Mouse (Mus musculus): Measurements from ENCODE around the gene Micu1.
A peak's percentile ranks its signal among the peaks of the same experiment; 100 is the strongest.

Micu1 gene

GRCm38 (mm10) chr10:59774141-59774534, 71.9 kb downstream of the Micu1 start:
- DNase-seq (ENCODE audit: low read depth, low spot score) = no peak

GRCm38 (mm10) chr10:59777246-59777645, 75.0 kb downstream of the Micu1 start:
- DNase-seq (ENCODE audit: low read depth, low spot score) = no peak

GRCm38 (mm10) chr10:59778137-59778710, 75.9 kb downstream of the Micu1 start:
- DNase-seq (ENCODE audit: low read depth, low spot score) = no peak

- DNase-seq (ENCODE audit: low read depth, low spot score) = no peak
Measured at GRCm38 (mm10) chr10:59780698-59781097, 78.4 kb downstream of the Micu1 start.

- DNase-seq (ENCODE audit: low read depth, low spot score) = no peak
Measured at GRCm38 (mm10) chr10:59781205-59781931, 79.1 kb downstream of the Micu1 start.

- DNase-seq (ENCODE audit: low read depth, low spot score) = no peak
Measured at GRCm38 (mm10) chr10:59784731-59785685, 82.7 kb downstream of the Micu1 start.

- no peak for DNase-seq (ENCODE audit: low read depth, low spot score)
Measured at GRCm38 (mm10) chr10:59786289-59786688, 84.0 kb downstream of the Micu1 start.

GRCm38 (mm10) chr10:59787140-59787800, 85.0 kb downstream of the Micu1 start:
- DNase-seq (ENCODE audit: low read depth, low spot score) = no peak

- DNase-seq (ENCODE audit: low read depth, low spot score) = no peak
Measured at GRCm38 (mm10) chr10:59787870-59788269, 85.6 kb downstream of the Micu1 start.

- no peak for DNase-seq (ENCODE audit: low read depth, low spot score)
Measured at GRCm38 (mm10) chr10:59790291-59790929, 88.1 kb downstream of the Micu1 start.

GRCm38 (mm10) chr10:59791896-59792295, 89.6 kb downstream of the Micu1 start:
- no peak for DNase-seq (ENCODE audit: low read depth, low spot score)

- DNase-seq (ENCODE audit: low read depth, low spot score) = no peak
Measured at GRCm38 (mm10) chr10:59792575-59793176, 90.4 kb downstream of the Micu1 start.

GRCm38 (mm10) chr10:59793454-59793853, 91.2 kb downstream of the Micu1 start:
- DNase-seq (ENCODE audit: low read depth, low spot score) = no peak

- no peak for DNase-seq (ENCODE audit: low read depth, low spot score)
Measured at GRCm38 (mm10) chr10:59795085-59795484, 92.8 kb downstream of the Micu1 start.

GRCm38 (mm10) chr10:59795902-59796301, 93.6 kb downstream of the Micu1 start:
- DNase-seq (ENCODE audit: low read depth, low spot score) = no peak

- no peak for DNase-seq (ENCODE audit: low read depth, low spot score)
Measured at GRCm38 (mm10) chr10:59798371-59798770, 96.1 kb downstream of the Micu1 start.

- DNase-seq (ENCODE audit: low read depth, low spot score) = no peak
Measured at GRCm38 (mm10) chr10:59799303-59800044, 97.2 kb downstream of the Micu1 start.

GRCm38 (mm10) chr10:59800159-59800558, 97.9 kb downstream of the Micu1 start:
- DNase-seq (ENCODE audit: low read depth, low spot score) = no peak

- DNase-seq (ENCODE audit: low read depth, low spot score) = peak; percentile 57
Measured at GRCm38 (mm10) chr10:59800826-59801501, 98.7 kb downstream of the Micu1 start.

- no peak for DNase-seq (ENCODE audit: low read depth, low spot score)
Measured at GRCm38 (mm10) chr10:59808677-59809076, 106.4 kb downstream of the Micu1 start.
